Mouse (Mus musculus): ENCODE data around the gene Gm13757. TPM values are rescaled to one million over a fixed set of nuclear protein-coding genes. Genes with fewer than 3 reads are reported as not detected.
"Not testable (repeated sequence)": the region's sequence is repeated elsewhere in the genome, so short reads cannot be mapped to it uniquely, and the experiment has no call there.

The Gm13757 gene
- not detected for total RNA-seq (2021)
- long read RNA-seq, experiment 1, result 0 reads
- long read RNA-seq, experiment 2, result 0 reads

DNA sequence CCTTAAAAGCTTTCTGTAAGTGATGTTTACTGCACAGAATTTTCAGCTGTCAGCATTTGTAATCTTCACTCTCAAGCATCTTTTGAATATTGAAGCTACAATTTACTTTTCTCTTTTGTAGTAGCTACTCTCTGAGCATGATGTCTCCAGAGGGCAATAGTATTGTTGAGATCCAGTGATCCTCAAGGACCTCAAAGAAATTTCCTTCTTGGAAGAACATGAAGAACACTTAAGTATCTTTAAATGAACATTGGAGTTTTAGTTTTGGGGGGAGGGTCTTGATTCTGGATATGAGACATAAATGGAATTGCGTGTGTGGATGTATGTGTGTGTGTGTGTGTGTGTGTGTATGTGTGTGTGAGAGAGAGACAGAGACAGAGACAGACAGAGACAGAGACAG is at the start of gene Gm13757:
Gene Gm13757 (minus strand): TSS at position 101 of the 400 bp plus-strand sequence.
- no peak for DNase-seq

DNA sequence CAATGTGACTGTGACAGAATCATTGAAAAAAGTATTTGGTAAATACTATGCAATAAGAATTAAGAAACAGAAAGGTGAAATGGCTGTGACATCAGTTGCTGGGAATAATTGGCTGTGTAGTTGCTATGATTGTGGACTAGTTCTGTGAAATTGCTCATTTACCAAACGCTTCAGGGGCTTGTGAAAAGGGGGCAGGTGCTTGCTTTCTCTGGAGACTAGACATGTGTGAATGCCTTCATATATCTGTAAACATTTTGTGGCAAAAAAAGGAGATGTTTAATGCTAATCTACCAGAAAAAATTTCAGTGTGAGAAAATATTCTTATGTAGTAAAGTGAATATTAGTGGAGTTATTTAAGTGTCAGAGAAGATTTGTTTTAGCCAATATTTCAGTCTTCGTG is 44.1 kb upstream of the Gm13757 start, which contains the start of gene Olfr1185-ps1:
Gene Olfr1185-ps1 (plus strand): TSS at position 301 of the 400 bp plus-strand sequence.
- no peak for DNase-seq

DNA sequence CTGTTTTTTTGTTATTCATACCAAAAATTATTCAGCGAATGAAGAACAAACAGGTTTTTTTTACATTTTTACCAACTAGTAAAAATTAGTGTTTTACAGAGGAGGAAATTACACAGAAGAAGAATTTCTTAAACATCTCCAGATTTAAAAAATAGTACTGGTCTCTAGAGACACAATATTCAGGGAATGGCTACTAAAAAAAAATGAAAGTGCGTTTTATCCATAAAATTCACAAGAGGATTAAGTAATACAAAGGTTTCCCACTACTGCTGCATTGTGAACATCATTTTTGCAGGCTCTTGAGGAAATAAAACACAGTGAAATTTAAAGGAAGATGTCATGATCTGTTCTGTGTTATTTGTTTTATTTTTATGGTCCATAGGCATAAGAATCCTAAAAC is 34.4 kb upstream of the Gm13757 start, which contains the start of gene Olfr1184:
Gene Olfr1184 (plus strand): TSS at position 301 of the 400 bp plus-strand sequence.
- DNase-seq, result no peak

DNA sequence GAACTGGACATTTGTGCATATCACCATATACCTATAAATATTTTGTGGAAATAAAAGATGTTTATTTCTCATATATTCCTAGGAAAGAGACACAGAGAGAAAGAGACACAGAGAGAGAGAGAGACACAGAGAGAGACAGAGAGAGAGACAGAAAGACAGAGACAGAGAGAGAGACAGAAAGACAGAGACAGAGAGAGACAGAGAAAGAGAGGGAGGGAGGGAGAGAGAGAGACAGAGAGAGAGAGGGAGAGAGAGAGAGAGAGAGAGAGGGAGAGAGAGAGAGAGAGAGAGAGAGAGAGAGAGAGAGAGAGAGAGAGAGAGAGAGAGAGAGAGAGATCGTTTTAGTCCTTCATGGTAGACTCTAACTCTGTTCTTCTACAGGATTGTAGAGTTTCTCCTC is 5.6 kb upstream of the Gm13757 start, which contains the start of gene Olfr1183:
Gene Olfr1183 (plus strand): TSS at position 301 of the 400 bp plus-strand sequence.
- not testable (repeated sequence) for DNase-seq

DNA sequence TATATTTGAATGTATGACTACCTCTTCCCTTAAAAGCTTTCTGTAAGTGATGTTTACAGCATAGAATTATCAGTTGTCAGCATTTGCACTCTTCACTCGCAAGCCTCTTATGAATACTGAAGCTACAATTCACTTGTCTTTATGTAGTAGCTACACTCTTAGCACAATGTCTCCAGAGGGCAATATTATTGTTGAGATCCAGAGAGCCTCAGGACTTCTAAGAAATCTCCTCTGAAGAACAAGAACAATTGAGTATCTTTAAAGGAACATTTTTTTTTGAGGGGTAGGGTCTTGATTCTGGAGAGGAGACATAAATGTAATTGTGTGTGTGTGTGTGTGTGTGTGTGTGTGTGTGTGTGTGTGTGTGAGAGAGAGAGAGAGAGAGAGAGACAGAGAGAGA is 22.9 kb downstream of the Gm13757 start, which contains the start of gene Olfr1181:
Gene Olfr1181 (minus strand): TSS at position 101 of the 400 bp plus-strand sequence.
- DNase-seq, result no peak

DNA sequence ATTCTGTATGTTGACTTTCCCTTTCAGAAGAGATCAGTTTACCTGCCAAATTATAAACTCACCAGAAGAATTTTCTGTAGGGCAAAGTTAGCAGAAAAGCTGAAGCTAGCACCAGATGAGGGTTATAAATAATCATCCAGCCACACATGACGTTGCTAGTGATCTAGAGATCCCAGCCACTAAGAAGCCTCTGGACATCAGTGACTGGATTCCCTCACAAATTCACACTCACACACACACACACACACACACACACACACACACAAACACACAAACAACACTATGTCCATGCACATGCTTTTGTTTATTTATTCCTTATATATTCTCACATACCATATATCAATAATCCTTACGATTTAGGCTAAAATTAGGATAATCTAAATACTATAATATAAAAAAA is 29.9 kb downstream of the Gm13757 start, which contains the start of gene Olfr1180:
Gene Olfr1180 (minus strand): TSS at position 101 of the 400 bp plus-strand sequence.
- DNase-seq, result no peak

DNA sequence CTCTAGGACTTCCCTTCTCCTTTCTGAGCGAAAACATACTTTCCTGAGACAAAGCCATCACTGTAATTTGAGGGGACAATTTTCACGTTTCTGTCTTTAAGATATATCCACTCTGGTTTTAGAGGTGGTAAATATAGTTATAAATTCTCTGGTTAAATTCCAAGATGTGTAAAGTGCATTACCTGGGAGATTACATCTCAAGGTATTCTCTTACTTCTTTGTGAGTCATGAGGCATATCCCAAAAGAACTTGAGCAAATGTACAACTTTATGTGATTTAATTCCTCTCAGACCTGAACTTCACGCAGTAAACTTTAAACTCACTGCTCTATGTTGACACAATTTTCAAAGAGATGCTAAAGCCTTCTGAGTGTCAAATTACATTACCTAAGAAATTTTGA is 42.6 kb downstream of the Gm13757 start, which contains the start of gene Olfr1179:
Gene Olfr1179 (minus strand): TSS at position 101 of the 400 bp plus-strand sequence.
- no peak for DNase-seq

Other genes with a start within 250 kb of the Gm13757 start
- not detected for gene Olfr1170, start 220.8 kb downstream of the Gm13757 start, total RNA-seq (2021)
- gene Olfr1173, start 169.3 kb downstream of the Gm13757 start, total RNA-seq (2021), result not detected
- not detected for gene Olfr1174-ps, start 134.0 kb downstream of the Gm13757 start, total RNA-seq (2021)
- gene Olfr1175-ps, start 121.9 kb downstream of the Gm13757 start, total RNA-seq (2021), result not detected
- gene Olfr1176, start 112.4 kb downstream of the Gm13757 start, total RNA-seq (2021), result not detected
- not detected for gene Olfr1177-ps, start 102.6 kb downstream of the Gm13757 start, total RNA-seq (2021)
- gene Olfr1178, start 62.1 kb downstream of the Gm13757 start, total RNA-seq (2021), result not detected
- not detected for gene Olfr1179, start 42.7 kb downstream of the Gm13757 start, total RNA-seq (2021)
- not detected for gene Olfr1180, start 30.0 kb downstream of the Gm13757 start, total RNA-seq (2021)
- not detected for gene Olfr1181, start 23.0 kb downstream of the Gm13757 start, total RNA-seq (2021)
- gene Olfr1183, start 5.7 kb upstream of the Gm13757 start, total RNA-seq (2021), result not detected
- not detected for gene Olfr1184, start 34.5 kb upstream of the Gm13757 start, total RNA-seq (2021)
- not detected for gene Olfr1185-ps1, start 44.2 kb upstream of the Gm13757 start, total RNA-seq (2021)
- not detected for gene Olfr1186, start 69.4 kb upstream of the Gm13757 start, total RNA-seq (2021)
- not detected for gene Olfr1188, start 107.8 kb upstream of the Gm13757 start, total RNA-seq (2021)
- not detected for gene Olfr1189, start 137.3 kb upstream of the Gm13757 start, total RNA-seq (2021)
- gene Olfr1191-ps1, start 191.4 kb upstream of the Gm13757 start, total RNA-seq (2021), result under 1 TPM in 1 of 2 experiments, not detected in 1; 0.03 TPM
- not detected for gene Olfr1192-ps1, start 199.4 kb upstream of the Gm13757 start, total RNA-seq (2021)
- gene Olfr1193, start 226.5 kb upstream of the Gm13757 start, total RNA-seq (2021), result not detected
- gene Olfr1195, start 240.1 kb upstream of the Gm13757 start, total RNA-seq (2021), result not detected

All from adrenal gland, postnatal 36 days (tissue).